In the genomic region with DNA sequence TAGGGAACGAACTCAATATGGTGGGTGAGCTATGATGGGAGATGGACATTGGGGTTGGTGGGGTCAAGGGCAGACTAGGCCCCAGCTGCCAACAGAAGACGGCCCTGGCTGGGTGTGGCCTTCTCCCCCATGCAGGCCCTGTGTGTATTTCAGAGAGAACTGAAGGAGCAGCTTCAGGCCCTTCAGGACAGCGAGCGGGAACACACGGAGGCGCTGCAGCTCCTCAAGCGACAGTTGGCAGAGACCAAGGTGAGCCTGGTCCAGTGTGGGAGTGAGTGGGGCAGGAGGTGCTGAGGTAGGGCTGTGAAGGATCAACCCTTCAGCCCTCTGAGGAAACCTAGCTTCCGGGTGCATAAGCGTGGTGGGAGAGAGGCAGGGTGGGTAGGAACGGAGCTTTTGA, we compare ENCODE assay signal across 24 mouse cellular contexts. TPM values are rescaled to one million over a fixed set of nuclear protein-coding genes. Genes with fewer than 3 reads are reported as not detected.
A peak's percentile ranks its signal among the peaks of the same experiment; 100 is the strongest.
DNase-seq lines count a peak whose midpoint lies in the region; ATAC-seq lines count a peak whose summit lies in the region.
"Had no signal": no experiment of that assay in that cellular context is flagged by ENCODE, and none has a peak within 500 bp of the region (broad histone marks: within the 10 kb centered on the region; RNA-seq: fewer than 3 reads in every experiment).

No protein-coding gene starts in this region.

- no peak for ATAC-seq in cerebellum, adult (ENCODE audit: insufficient number of reproducible peaks, low FRiP score, low TSS enrichment)
- no peak for ATAC-seq in megakaryocyte-erythroid progenitor cell, adult 5-6 weeks (replicated peaks; ENCODE audit: low FRiP score, low TSS enrichment, poor library complexity, severe bottlenecking)
- ATAC-seq: activated CD4-positive, CD25-positive, alpha-beta regulatory T cell, adult 4 months; forebrain, embryonic 15.5 days; hindbrain, postnatal 0 days; inflammation-experienced regulatory T-cells, adult 6 months; intestine, embryonic 16.5 days had no signal

- no peaks in the 10 kb centered on the region for H3K9me3 ChIP-seq in embryonic facial prominence, embryonic 10.5 days
- H3K9me3 ChIP-seq: embryonic facial prominence, embryonic 15.5 days; forebrain, embryonic 15.5 days; heart, embryonic 10.5 days; heart, embryonic 13.5 days had no signal

- H3K36me3 ChIP-seq in embryonic facial prominence, embryonic 10.5 days (replicated peaks): peaks cover 25% of the 10 kb centered on the region
- H3K36me3 ChIP-seq: forebrain, embryonic 15.5 days; heart, embryonic 10.5 days had no signal

- no peaks in the 10 kb centered on the region for H3K27me3 ChIP-seq in embryonic facial prominence, embryonic 10.5 days (replicated peaks; ENCODE audit: low read depth, poor library complexity, severe bottlenecking)
- H3K27me3 ChIP-seq: embryonic facial prominence, embryonic 15.5 days; forebrain, embryonic 15.5 days; heart, embryonic 13.5 days had no signal

- H3K27ac ChIP-seq in embryonic facial prominence, embryonic 10.5 days (replicated peaks): peak overlapping the region; percentile 52
- H3K27ac ChIP-seq: embryonic facial prominence, embryonic 15.5 days; forebrain, embryonic 15.5 days; heart, adult 2 months; heart, embryonic 10.5 days; heart, embryonic 13.5 days; hindbrain, embryonic 14.5 days; hindbrain, postnatal 0 days had no signal

- DNase-seq in cerebellum, adult 11-12 months: peak; percentile 54
- DNase-seq in cerebellum, postnatal 4 days (ENCODE audit: low spot score in 2 of 2): no peak
- peak; percentile 30 for DNase-seq in cerebellum, adult 8-10 months
- DNase-seq in embryonic facial prominence, embryonic 10.5 days (ENCODE audit: low spot score): no peak
- no peak for DNase-seq in gastrocnemius, postnatal 10 days
- DNase-seq: adrenal gland, adult 8-10 months; adrenal gland, postnatal 25 days; embryo, embryonic 11 days; gastrocnemius, postnatal 36 days; heart, adult 2 months; heart, postnatal 14 days; heart, postnatal 4 days; kidney, adult 18-20 months had no signal

- H3K4me3 ChIP-seq in embryonic facial prominence, embryonic 10.5 days: no peak overlapping the region
- H3K4me3 ChIP-seq: embryonic facial prominence, embryonic 15.5 days; forebrain, embryonic 15.5 days; heart, adult 2 months; heart, embryonic 10.5 days; heart, embryonic 13.5 days had no signal

- WGBS in embryonic facial prominence, embryonic 10.5 days: 91% methylated on average over 10 of the region's 10 CpGs

- peaks cover 50% of the 10 kb centered on the region for H3K4me1 ChIP-seq in embryonic facial prominence, embryonic 10.5 days

RNA-seq across cellular contexts. Expression of a gene that starts 13.3 kb away (rescaled TPM):
- polyA plus RNA-seq in embryonic facial prominence, embryonic 10.5 days (2016; fragmentation: Nextera tagmentation; extraction: Ambion mirVana): 10.6 and 11.9 TPM in 2 replicates
- 1 to 10 TPM; 1.7 to 2.3 TPM for total RNA-seq in gastrocnemius, postnatal 10 days (2021)
- 0.54 and 0.79 TPM in 2 replicates for total RNA-seq in megakaryocyte-erythroid progenitor cell, adult 5-6 weeks (2014; fragmentation: Nextera tagmentation)
- total RNA-seq in megakaryocyte-erythroid progenitor cell, adult 5-6 weeks (2017): 0.38 TPM in 1 of 2 replicates, not detected in the other

Comparison
In these comparisons a context has a peak if more than half of its experiments do, and no peak if none do; other contexts are left out.
1. DNase-seq: peak in cerebellum, adult 11-12 months (single experiment) and cerebellum, adult 8-10 months (single experiment); none in cerebellum, postnatal 4 days (0 of 2), embryonic facial prominence, embryonic 10.5 days (single experiment) and gastrocnemius, postnatal 10 days (single experiment).